Mouse (Mus musculus): ENCODE measurements around the gene Eapp. TPM values are rescaled to one million over a fixed set of nuclear protein-coding genes. Genes with fewer than 3 reads are reported as not detected.

Eapp gene
- polyA plus RNA-seq (2014; fragmentation: Illumina TruSeq; extraction: RNeasy Lipid Tissue Mini Kit (QIAGEN cat#74804); ENCODE audit: low read depth, low replicate concordance) = 29.3 TPM

GRCm38 (mm10) chr12:54695511-54696241 lies at the start of gene Eapp:
Gene Eapp, minus strand, starts transcription at chr12:54695897.

DNA sequence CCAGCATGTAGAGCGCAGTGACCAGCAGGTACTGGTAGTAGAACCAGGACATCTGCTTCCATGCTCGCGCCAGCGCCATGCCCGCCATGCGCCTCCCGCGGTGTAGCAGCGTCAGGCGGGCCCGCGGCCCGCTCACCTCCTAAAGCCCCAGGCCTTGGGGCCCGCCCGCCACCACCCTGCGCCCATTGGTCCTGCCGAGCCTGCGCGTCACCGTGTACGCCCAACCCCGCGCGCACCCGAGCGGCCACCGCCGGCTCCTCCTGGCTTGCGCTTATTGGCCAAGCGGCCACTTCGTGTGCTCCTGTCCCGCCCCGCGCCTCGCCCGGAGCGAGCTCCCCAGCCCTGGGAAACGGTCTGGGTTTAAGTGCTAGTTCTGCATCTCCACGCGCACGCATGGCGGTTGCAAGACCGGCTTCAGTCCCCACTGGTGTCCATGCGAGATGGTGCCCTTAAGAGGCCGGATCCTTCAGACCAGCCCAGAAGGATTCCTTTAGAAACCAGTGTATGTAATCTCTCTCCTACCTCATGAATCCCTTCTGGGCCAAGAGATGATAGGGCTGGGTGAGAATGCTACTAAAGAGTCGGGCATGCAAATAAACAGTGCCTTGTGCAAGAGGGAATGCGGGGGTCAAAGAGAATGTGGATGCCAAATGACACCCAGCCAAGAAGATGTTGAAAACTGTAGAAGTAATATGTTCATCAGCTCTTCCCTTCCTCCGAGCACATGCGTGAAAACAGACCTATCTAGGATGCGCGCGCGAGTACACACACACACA lies 39.1 kb downstream of the Eapp start, which contains the start of gene Sptssa:
TSS of gene Sptssa (minus strand) at position 178 of the 776 bp plus-strand sequence.

Other genes starting within 250 kb of the Eapp start
- 122 TPM for gene Sptssa, start 39.3 kb downstream of the Eapp start, polyA plus RNA-seq (2014; fragmentation: Illumina TruSeq; extraction: RNeasy Lipid Tissue Mini Kit (QIAGEN cat#74804); ENCODE audit: low read depth, low replicate concordance)
- 79.4 TPM for gene Snx6, start 99.8 kb upstream of the Eapp start, polyA plus RNA-seq (2014; fragmentation: Illumina TruSeq; extraction: RNeasy Lipid Tissue Mini Kit (QIAGEN cat#74804); ENCODE audit: low read depth, low replicate concordance)
- gene Cfl2, start 167.0 kb upstream of the Eapp start, polyA plus RNA-seq (2014; fragmentation: Illumina TruSeq; extraction: RNeasy Lipid Tissue Mini Kit (QIAGEN cat#74804); ENCODE audit: low read depth, low replicate concordance) = 89.2 TPM

Measured in adipose tissue, adult 10 weeks (tissue).